Mouse (Mus musculus) B cell, adult 2 months (primary cell): ENCODE measurements at regions not wholly inside any gene's neighbourhood (a gene's known extent, or its start where the extent isn't known, plus 50 kb on each side); places are given as distances from the start of the nearest gene placed in this dataset.

Source experiments
- DNase-seq, 2 experiments: peaks; one replicate each; pipeline ENCODE4 v3.0.0; 2022

DNA sequence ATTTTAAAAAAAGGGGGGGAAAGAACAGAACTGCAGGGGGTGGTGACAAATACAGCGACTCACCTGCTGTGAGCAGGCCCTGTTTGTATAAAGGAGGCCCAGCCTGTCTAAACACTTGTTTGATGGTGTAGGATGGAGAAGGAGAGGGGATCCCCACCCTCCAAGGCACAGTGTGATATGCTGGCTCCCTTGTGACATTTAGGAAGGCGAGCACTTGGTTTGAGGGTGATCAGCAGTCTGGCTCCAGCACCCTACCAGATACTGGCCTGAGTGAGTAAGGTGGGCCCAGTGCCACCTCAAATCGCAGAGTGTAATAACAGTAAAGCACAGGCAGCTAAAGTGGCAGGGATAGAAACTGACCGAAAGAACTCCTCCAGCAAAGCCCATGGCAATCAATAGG lies 195.4 kb upstream of the Trib2 start:
- no peak for DNase-seq

DNA sequence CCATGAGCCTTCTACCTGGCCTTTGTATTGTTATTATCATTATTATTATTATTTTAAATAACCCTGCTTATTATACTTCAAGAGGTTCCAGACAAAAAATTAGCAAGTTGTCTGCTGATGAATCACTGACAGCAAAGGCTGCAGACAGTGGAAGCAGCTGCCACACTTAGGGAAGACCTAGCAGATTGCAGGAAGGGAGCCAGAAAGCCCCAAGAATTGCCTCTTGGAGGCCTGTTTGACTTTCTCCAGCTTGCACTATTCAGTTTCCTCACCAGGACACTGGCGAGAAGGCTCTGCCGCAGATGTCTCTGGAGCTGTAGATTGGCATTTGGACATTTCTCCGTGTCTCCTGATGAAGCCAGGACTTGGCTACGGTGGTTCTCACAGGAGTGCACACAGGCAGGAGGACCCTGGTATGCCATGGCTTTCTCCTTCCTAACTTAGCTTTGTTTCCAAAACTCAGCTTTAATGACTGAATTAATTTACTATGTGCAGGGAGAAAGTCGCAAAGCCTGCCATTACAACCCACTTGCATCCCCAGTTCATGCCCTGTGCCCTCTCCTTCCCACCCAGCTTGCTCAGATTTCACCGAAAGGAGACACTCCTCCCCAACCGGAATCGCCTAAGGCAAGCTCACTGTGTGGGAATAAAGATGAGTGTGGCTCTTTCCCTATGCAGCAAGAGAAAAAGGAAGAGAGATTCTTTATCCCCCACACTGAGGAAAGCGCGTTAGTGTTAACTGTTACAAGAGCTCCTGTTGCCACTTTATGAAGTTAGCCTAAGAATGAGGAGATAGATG lies 193.3 kb upstream of the Trib2 start:
- DNase-seq: no peak

DNA sequence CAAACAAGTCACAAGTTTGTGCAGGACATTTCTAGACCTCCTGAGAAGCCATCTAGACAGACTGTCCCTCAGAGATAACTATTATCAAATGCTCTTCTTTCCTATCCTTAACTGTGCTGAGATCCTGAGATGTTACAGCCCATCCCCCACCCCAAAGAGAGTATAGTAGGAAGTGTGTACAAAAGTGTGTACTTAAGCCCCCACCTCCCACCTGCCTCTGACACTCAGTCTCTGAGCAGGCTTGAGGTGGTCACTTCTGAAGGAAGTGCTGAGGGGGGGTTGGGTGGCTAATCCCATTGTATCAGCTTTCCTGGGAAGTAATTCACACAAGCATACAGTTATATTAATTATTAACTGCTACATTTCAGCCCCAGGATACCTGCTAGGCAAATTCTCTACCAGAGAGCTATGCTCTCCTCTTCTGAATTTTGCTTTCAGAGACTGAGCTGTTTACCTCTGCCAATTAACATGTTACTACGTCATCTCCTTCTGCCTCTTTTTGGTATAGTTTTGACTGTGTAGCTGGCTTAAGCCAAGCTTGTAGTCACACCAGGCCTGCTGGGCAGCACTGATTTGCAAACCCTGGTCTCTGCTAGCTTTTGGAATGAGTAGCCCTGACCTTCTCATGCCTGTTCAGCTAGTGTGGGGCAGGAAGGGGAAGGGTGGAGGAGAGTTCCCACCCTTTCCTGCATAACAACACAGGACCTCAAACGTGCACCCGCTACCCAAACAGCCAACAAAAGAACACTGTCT lies 192.2 kb upstream of the Trib2 start:
- DNase-seq: peak; percentile 41 to 48

DNA sequence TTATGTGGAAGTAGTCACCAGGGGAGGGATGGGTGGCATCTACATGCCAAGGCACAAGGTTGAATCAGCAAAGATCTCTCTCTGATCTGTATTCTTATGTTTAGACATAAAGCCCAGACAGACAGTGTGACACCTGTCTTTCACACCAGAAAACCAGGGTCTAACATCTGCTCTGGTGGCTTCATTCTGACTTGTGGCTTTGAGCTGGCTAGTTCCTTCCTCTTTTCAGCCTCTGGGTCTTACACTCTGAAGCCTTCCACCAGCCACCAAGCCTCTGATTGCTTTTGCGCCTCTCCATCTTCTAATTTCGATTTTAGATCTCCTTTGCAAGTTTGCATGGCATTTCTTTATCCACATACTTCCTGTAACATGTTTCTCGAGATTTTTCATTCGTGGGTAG lies 191.5 kb upstream of the Trib2 start:
- DNase-seq: peak; percentile 61 to 66

DNA sequence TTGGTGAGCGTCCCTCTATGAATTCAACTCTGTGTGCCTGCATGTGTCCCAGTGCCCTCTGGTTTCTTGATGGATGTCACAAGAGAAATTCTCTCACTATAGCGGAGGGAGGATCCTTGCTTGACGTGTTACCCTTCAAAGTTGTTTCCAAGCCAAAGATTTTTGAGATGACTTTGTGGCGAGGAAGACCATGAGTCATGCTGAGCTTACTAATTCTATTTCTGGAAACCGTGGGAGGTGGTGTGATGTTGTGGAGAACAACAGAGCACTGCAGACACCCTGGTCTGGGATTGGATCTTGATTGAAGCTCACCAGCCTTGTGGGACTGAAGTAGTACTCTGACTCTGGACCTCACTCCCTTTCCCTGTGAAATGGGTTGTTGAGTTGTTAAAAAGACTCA lies 190.0 kb upstream of the Trib2 start:
- no peak for DNase-seq

DNA sequence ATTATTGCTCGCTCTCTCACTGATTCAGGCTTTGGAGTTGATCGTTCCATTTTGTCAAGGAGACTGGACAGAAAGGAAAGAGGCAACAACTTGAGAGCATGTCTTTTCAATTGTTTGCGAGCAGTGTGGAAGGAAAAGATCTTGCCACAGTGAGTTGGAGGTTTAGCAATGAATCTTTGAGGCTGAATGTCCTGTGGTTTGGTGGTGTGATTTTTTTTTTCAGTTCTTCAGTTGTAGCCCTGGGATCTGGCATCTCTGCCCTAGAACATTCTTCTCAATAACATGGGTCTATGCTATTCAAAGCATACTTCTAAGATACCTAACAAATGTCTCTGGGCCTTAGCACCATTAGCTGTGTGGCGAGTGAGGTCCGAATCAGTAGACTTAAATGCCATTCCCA lies 189.6 kb upstream of the Trib2 start:
- DNase-seq: no peak

DNA sequence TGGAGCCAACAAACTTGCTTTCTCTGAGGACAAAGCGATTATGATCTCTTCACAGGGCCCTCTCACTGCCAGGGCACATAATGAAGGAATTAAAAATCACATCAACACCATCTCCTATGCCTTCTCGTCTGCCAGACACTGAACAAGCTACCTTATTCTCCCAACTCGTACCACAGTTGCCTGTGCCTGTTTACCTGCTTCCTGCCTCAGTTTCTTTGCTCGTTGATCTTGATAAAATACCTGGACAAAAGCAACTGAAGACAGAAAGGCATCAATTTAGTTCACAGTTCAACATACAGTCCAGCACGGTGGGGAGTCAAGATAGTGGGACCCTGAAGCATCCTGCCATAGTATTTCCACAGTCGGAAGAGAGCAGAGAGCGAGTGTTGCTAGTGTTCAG lies 185.1 kb upstream of the Trib2 start:
- no peak for DNase-seq

DNA sequence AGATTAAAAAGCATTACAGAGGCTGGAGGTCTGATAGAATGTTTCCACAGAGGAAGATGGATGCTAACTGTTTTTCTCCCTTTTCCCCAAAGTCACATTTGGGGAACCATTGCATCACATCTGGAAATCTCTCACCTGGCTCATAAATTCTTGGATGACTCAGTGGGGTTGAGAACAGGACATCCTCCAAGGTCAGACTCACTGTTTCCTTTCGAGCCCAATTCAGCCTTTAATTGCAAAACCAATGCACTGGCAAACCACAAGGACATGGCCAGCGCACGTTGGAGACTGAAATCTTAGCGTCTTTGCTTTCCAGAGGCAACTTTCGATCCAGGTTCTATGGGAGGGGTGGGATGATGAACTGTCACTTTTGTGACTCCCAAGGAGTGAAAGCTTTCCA lies 184.5 kb upstream of the Trib2 start:
- no peak for DNase-seq

DNA sequence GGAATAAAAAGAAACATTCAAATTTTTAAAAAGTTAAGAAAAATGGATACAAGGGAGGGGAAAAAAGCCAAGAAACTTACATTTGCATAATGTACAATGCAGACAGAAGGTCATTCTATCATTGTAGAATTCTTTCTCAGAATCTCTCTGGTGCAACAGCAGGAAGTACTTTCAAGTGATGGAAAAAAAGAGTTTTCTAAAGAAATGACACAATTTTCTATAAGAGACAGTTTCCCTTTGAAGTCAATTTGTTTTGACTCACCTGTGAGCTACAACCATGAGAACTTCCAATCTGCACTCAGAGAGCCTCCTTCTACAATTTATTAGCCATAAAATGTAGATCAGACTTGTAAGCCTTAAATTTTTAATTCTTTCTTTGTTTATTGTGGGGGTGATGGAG lies 181.6 kb upstream of the Trib2 start:
- DNase-seq: no peak

DNA sequence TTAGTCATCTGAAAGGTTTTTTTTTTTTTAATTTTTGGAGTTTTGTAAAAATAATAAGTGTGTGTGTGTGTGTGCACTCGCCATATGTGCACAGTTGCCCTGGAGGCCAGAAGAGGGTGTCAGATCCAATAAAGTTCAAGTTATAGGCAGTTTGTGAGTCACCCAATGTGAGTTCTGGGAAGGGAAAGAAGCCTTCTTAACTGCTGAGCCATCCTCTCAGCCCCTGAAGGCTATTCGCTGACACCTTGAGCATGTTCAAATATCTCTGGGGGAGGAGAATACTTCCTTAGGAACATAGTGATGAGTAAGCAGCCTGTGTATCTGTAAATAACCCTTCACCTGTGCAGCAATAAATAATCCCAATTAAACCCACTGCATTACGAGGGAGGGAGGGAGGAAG lies 177.1 kb upstream of the Trib2 start:
- DNase-seq: no peak

DNA sequence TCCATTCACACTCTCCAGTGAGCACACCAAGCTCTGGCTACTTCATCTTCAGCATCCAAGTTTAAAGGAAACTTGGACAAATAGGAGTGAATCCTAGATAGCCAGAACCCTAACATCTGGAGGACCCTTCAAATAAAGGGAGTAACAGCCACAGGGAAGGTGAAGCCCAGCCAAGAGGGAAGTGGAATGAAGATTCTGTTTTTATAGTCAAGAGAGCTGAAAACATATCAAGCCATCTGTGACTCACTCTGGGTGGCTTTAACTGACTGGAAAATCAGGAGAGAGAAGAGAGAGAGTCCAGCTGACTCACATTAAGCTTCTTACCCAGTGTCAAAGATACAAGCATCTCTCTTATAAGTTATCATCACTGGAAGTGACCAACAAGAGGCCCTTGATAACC lies 169.6 kb upstream of the Trib2 start:
- DNase-seq: no peak

DNA sequence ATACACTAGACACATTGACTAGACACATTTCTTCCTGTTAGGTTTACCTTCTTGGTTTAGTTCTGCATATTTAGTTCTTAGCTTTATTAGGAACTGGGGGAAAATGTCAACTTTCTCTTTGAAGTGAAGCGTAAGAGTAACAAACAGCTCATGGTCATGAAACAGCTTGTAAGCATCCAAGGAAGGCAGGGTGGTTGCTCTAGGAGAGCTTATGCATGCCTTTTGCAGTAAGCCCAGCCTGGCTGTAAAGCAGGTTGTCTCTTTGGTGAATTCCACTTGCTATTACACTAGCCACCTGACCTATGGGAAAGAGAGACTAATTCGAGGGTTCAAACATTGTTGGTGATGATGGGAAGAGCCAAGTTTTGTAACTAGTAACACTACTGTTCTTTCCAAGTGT lies 168.9 kb upstream of the Trib2 start:
- no peak for DNase-seq

DNA sequence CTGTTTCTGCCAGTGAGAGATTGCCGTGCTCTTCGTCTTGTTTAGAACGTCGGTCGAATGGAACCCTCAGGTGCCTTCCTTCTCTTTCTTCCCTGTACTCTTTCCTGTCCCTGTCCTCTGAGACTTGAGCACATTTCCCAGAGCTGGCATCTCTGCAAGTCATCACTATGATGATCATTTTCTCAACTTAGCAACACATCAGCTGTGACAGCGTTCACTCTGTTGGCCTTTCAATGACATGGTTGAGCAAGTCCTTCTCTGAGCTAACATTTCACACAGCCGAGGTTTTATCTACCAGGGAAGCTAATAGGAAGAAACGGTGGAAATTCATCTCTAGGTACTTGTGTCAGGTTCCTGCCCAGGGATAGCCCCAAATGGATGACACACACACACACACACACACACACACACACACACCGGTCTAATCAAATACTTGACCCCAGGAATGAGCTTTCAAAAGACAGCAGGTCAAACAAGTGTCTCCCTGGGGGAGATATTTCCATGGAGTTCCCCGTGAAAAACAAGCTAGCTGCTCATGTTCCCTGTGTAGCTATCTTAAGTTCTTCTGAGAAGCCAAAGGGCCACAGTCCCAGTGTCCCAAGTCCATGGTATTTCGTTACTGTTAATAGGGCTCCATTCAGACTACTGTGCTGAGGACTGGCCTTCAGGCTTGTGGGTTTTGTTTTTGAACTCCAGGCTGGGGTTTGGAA lies 167.0 kb upstream of the Trib2 start:
- no peak for DNase-seq

DNA sequence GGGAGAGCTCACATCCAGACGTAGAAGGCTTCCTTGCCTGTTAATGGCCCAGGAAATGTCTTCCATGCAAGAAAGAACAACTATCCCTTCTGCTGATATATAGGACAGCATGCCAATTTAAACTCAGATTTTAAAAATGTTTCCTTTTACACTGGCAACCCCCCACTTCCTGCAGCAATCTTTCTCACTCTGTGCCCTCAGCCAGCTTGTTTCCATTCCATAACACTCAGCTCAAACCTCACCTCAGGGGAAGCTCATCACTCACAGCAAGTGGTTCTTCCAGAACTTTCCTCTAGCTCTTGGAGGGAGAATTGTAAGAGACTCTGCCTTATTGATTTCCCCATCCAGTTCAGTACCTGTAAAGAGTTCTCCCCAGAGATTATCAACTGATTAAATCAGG lies 165.0 kb upstream of the Trib2 start:
- DNase-seq: no peak

DNA sequence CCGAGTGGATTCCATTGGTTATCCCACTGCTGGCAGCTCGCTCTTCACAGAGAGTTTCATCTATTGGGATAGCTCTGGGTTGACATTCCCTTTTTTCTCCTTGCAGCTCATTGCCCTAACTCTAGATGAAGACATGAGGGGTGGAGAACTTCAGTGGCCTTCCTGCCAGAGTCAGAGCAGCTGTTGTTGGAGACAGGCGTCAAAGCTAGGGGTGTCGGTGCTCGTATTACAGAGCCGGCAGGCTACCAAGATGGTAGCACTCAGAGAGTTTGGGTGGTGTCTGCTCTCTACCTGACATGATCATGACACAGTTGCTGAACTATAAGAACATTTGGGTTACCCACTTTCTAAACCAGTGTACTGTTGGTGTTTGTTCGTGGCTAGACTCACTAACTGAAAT lies 162.5 kb upstream of the Trib2 start:
- no peak for DNase-seq

DNA sequence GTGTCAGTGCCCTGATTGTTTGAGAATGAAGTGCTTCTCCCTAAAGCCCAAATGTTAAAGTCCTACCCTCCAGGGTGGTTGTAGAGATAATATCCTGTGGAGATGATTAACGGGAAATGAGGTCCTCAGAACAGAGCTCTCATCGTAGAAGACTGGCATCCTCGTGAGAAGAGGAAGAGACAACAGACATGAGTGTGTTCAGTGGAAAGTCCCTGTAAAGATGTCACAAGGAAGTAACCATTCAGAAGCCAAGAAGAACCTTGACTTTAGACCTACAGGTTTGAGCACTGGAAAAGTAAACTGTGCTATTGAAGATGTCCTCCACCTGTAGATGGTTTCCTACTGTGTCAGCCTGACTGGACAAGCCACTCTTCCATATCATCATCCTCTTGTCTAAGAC lies 155.1 kb upstream of the Trib2 start:
- peak in 1 of 2 experiments; percentile 35 for DNase-seq

DNA sequence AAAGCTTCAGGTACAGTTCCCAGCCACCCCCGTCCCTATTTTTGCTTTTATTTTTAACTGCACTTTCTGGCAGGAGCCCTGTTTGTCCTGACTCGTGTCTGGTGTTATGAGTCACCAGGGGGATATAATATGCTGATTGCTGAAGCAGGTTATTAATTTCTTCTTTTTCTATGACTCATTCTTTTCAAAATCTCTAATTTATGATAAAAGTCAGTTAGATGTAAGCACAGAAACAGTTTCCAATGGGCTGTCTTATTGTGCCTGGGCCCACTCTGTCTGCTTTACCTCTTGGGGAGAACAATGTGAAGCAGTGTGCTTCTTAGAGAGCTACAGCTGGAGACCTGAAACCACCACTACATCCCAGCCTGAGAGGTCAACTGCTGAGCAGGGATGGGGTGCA lies 153.5 kb upstream of the Trib2 start:
- DNase-seq: no peak

DNA sequence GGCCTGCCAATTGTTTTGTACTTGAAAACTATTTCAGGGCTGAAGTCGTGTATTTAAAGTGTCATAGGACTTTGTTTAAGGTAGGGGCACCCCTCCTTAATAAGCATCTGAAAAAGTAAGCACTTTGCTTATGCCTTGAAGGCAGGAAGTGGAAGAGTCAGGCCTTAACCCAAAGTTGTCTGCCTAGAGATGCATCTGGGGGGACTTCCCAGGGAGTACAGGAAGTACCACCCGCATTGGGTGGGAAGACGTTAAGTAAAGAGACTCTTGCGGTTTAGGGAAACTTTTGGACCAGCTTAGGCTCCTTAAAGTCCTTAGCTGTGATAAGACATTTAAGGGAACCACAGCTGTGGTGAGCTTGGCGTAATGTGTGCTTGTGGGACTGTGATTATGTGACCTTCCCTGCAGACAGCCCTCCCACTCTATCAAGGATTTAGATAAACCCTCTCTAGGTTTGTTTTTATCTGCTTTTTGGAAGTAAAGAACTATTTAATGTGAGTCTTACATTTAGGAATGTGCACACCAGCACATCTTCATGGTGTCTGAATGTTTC lies 150.9 kb upstream of the Trib2 start:
- DNase-seq: no peak

DNA sequence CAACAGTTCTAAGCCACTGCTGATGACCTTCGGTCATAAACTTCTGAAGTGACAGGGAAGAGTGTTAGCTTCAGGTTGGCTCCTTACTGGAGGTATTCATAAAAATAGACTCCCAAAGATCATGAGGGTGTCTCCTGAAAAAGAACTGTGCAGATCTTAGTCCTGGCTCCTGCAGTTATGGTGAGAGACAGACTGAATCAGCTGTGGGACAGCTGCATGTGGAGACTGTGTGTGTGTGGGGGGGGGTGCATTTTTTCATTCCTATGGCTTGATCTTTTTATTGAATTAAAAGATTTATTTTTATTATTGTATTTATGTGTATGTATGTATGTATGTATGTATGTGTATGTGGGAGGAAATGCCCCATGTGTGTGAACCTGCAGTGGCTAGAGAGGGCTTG lies 149.9 kb upstream of the Trib2 start:
- no peak for DNase-seq

DNA sequence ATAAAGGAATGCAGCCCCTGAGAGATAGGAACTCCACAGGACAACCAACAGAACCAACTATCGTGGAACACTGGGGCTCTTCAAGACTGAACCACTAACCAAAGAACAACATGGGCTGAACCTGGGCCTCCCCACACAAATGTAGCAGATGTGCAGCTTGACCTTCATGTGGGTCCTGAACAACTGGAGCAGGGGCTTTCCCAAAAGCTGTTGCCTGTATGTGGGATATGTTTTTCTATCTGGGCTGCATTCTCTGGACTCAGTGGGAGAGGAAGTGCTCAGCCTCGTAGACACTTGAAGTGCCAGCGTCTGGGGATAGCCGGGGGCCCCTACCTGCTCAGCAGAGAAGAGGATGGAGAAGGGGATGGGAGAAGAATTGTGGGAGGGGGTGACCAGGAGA lies 149.2 kb upstream of the Trib2 start:
- DNase-seq: no peak

DNA sequence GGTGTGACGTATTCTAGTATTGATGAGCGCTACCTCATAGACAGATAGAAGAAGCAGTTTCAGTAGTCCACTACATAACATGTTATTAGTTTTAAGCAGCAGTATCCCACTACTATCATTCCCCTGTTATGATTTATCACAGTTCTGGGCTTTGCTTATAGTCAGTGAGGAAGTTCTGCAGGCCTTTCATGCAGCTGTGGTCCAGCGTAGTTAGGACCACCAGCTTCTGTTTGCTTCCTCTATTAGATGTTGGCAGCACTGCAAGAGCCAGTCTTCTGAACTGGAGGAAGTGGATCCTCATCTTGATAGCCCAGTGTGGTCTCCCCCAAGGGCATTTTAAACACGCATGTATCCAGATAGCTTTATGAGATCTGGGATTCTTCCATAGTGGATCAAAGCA lies 147.4 kb upstream of the Trib2 start:
- no peak for DNase-seq

DNA sequence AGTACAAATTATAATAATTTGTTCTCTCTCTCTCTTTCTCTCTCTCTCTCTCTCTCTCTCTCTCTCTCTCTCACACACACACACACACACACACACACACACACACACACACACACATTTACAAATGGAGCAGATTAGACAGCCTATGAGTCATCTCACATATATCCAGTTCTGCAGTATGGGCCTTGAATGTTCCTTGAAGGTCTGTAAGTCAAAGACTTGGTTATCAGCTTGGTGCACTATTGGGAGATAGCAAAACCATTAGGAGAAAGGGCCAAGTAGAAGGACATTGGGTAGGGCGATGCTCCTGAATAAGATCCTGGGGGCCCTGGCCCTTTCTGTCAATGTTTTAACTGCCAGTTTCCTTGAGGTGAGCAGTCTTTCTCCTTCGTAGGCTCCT lies 145.1 kb upstream of the Trib2 start:
- no peak for DNase-seq

DNA sequence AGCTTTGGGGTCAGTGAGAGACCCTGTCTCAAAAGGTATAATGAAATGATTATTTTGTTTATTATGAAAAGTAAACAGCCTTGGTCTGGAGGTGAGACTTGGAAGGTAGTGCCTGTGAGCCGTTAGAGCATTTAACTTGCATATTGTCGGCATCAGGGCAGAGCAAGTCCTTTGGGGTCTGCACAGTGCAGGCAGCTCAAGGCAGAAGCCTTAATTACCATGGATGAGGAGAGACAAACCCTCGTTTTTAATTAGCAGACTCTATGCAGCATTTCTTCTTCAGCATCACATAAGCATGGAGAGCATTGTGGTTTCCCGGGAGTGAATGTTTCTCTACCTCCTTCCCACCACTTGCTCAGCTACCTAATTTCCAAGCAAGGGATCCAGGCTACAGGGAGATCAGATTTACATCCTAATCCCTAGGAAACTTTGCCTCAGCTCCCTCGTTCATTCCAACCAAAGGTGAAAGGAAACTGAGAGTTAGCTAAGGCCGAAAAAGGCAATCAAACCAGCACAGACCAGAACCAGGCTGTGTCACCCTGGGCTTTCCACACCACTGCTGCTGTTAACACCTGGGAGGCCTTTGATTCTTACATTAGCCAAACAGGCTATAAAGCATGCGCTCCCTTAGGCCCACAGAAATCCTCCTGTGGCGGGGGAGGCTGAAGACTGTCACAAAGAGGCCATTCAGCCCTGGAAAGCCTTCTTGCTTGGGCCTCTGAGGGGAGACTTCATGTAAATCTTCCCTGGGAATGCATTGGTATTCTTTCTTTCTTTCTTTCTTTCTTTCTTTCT lies 120.9 kb upstream of the Trib2 start:
- no peak for DNase-seq
